Mouse (Mus musculus) kidney, adult 2 months (tissue): Measurements from ENCODE around the gene Gmds. TPM values are rescaled to one million over a fixed set of nuclear protein-coding genes. Genes with fewer than 3 reads are reported as not detected.

ENCODE experiments used
- DNase-seq: peaks from one replicate; pipeline ENCODE4 v3.0.0; 2021
- H3K27ac ChIP-seq: fragments of 200-500 bp; 2 replicates; pipeline ENCODE4 v1.5.1; 2012; ENCODE audit warnings: low read depth, low read length, control low read depth, inconsistent platforms; ENCODE audit not compliant: insufficient read depth
- H3K27me3 ChIP-seq: fragments of 200-500 bp; replicated peaks from 2 replicates; pipeline ENCODE4 v1.6.1; 2012; ENCODE audit warnings: mild to moderate bottlenecking, moderate library complexity, low read length, inconsistent platforms; ENCODE audit not compliant: control insufficient read depth, insufficient read depth
- H3K36me3 ChIP-seq: fragments of 200-500 bp; 2 replicates; pipeline ENCODE4 v1.6.1; 2012; ENCODE audit warnings: mild to moderate bottlenecking, moderate library complexity, low read length, inconsistent platforms; ENCODE audit not compliant: control insufficient read depth, insufficient read depth
- H3K4me1 ChIP-seq: fragments of 200-500 bp; 2 replicates; pipeline ENCODE4 v1.6.1; 2011; ENCODE audit warnings: low read length; ENCODE audit not compliant: control insufficient read depth, insufficient read depth
- H3K4me3 ChIP-seq: fragments of 200-500 bp; 2 replicates; pipeline ENCODE4 v1.5.1; 2011; ENCODE audit warnings: mild to moderate bottlenecking, low read depth, low read length, control low read depth; ENCODE audit not compliant: insufficient read depth
- CTCF ChIP-seq: fragments of 200-500 bp; conservative IDR thresholded peaks from 2 replicates; pipeline ENCODE4 v1.5.1; 2011; ENCODE audit warnings: low read depth, mild to moderate bottlenecking, control low read depth, low read length, moderate library complexity, mixed read lengths; ENCODE audit not compliant: insufficient read depth, insufficient read length
- POLR2A ChIP-seq: fragments of 200-500 bp; IDR thresholded peaks from one replicate; pipeline ENCODE4 v1.6.1; 2011; ENCODE audit warnings: low read depth, low read length, control low read depth
- WGBS: fragments of 180-500 bp; shearing (Covaris S2); methylation state at CpG from one replicate; pipeline ENCODE4 v1.1.7; 2018; 5-methylcytosine and 5-hydroxymethylcytosine counted together
- polyA plus RNA-seq: library from polyadenylated mRNA; depleted of rRNA; stranded (reverse); fragments of >200 nt; gene quantifications from 2 replicates; pipeline ENCODE4 v1.2.3, GENCODE M21; 2012

Gmds gene
- polyA plus RNA-seq, 1 experiment: 15.7 TPM

- Histone ChIP-seq H3K36me3 (no peaks in the 10 kb centered on the region), H3K4me1 (peaks cover 3% of the 10 kb centered on the region; the same call in 1 of the 2 replicates), H3K4me3 (no peak overlapping the region), H3K27me3 (no peaks in the 10 kb centered on the region), H3K27ac (no peak overlapping the region)
- TF ChIP-seq POLR2A: no peak
- TF ChIP-seq CTCF: no peak
- WGBS: 84% methylated on average over 1 of the region's 1 CpGs
- DNase-seq: no peak
These were observed 31.6 kb upstream of the Gmds start for GRCm38 (mm10) chr13:32370135-32370534.

- peaks cover 9% of the 10 kb centered on the region for H3K4me1 ChIP-seq
- TF ChIP-seq CTCF (no peak), POLR2A (no peak)
- no peak overlapping the region for H3K27ac ChIP-seq
These were observed 616 bp downstream of the Gmds start for GRCm38 (mm10) chr13:32337735-32338512.

DNA sequence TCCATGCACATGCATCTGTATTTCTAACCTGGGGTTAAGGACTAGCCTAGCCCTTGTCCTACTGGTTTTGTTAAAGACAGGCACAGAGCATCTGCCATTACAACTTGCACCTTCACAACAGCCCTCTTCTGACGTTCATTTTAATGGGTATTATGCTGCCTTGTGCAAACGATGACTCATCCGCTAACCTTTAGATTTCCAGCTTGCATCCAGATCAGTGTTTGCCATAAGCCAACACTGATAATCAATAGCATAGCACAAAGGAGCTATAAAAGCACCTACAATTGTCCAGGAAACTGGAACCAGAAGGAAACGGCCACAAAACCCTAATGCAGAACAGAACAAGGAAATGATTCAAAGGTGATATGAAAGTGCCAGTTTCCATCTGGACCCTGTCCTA, 20.2 kb downstream of the Gmds start:
- DNase-seq: no peak
- Histone ChIP-seq H3K36me3 (no peaks in the 10 kb centered on the region), H3K27ac (no peak overlapping the region), H3K4me3 (no peak overlapping the region), H3K27me3 (no peaks in the 10 kb centered on the region), H3K4me1 (no peaks in the 10 kb centered on the region)
- WGBS: 78% methylated on average over 4 of the region's 4 CpGs
- TF ChIP-seq CTCF (no peak), POLR2A (no peak)

More at GRCm38 (mm10) chr13:32337735-32338512, 616 bp downstream of the Gmds start:
- DNase-seq: no peak
- Histone ChIP-seq H3K27me3 (no peaks in the 10 kb centered on the region), H3K36me3 (no peaks in the 10 kb centered on the region), H3K4me3 (peak overlapping the region; percentile 91)
- WGBS: 5% methylated on average over 32 of the region's 32 CpGs

DNA sequence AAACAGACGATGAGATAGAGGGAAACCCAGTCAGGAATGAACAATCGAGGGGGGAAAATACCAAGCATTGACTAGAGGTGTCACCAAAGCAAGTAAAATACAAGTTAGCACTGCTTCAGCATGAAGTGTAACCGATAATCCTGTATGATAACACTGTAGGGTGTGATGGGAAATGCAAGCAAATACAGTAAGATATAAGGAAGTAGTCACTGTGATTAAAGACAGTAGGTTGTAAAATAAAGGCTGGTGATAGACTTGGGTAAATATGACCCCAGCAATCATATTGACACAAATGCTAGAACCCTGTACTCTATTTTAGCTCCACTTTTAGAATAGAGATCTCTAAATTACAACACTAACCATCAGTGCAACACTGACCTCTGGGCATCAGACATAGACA, 21.2 kb downstream of the Gmds start:
- Histone ChIP-seq H3K4me1 (no peaks in the 10 kb centered on the region), H3K27ac (no peak overlapping the region), H3K36me3 (no peaks in the 10 kb centered on the region), H3K27me3 (no peaks in the 10 kb centered on the region), H3K4me3 (no peak overlapping the region)
- 89% methylated on average over 3 of the region's 3 CpGs for WGBS
- TF ChIP-seq POLR2A: no peak
- no peak for TF ChIP-seq CTCF
- DNase-seq: no peak

DNA sequence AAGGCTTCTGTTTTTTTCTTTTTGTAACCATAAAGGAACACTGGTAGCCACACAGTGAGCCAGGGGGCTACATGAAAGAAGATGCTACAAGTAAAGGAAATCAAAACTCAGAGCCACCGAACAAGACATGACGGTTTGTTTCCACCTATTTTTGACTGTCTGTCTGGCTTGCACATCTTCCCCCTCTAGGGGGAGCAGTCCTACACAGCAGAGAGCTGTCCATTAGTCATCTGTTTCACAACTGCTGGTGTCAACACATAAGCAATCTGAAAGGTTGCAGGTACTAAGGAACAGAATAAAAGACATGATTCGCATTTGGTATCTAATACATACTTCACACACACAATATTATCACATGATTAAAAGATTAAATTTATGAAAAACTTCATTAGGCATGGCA, 25.9 kb downstream of the Gmds start:
- Histone ChIP-seq H3K4me1 (no peaks in the 10 kb centered on the region), H3K4me3 (no peak overlapping the region), H3K36me3 (no peaks in the 10 kb centered on the region), H3K27ac (no peak overlapping the region), H3K27me3 (no peaks in the 10 kb centered on the region)
- WGBS: 52% methylated on average over 3 of the region's 3 CpGs
- peak; percentile 95 for TF ChIP-seq CTCF
- no peak for TF ChIP-seq POLR2A
- DNase-seq: peak; percentile 73

DNA sequence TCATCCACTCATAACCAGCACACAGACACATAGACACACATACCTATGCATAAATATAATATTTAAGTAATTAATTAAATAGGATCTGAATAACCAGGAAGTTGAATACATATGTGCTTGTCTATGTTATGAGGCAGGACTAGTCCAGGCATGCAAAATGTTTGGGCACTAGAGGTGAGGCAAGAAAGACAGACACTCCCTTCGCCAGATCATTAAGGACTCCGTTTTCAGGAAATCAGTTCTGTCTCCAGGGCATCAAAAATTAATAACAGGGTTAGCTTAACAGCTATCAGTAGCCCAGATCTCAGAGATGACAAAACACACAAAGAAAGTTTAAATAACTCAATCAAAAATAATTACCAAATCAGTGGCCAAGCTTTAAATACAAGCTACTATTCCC, 27.1 kb downstream of the Gmds start:
- no peaks in the 10 kb centered on the region for H3K27me3 ChIP-seq
- H3K4me1 ChIP-seq: no peaks in the 10 kb centered on the region
- no peak for DNase-seq
- H3K4me3 ChIP-seq: no peak overlapping the region
- H3K36me3 ChIP-seq: no peaks in the 10 kb centered on the region
- H3K27ac ChIP-seq: no peak overlapping the region
- TF ChIP-seq POLR2A: no peak
- no peak for TF ChIP-seq CTCF
- WGBS: 88% methylated on average over 2 of the region's 2 CpGs

GRCm38 (mm10) chr13:32298456-32298855, 40.1 kb downstream of the Gmds start:
- Histone ChIP-seq H3K36me3 (no peaks in the 10 kb centered on the region), H3K27me3 (no peaks in the 10 kb centered on the region), H3K27ac (no peak overlapping the region), H3K4me3 (no peak overlapping the region), H3K4me1 (no peaks in the 10 kb centered on the region)
- DNase-seq: no peak
- 63% methylated on average over 1 of the region's 1 CpGs for WGBS
- TF ChIP-seq POLR2A (no peak), CTCF (no peak)
